12 mouse cellular contexts compared by ENCODE assay signal in genomic region chr10:96398562-96399288, GRCm38 (mm10).
DNase-seq lines count a peak whose midpoint lies in the region; ATAC-seq and TF ChIP-seq lines count a peak whose summit lies in the region.
"Had no signal": no experiment of that assay in that cellular context is flagged by ENCODE, and none has a peak within 500 bp of the region (broad histone marks: within the 10 kb centered on the region; RNA-seq: fewer than 3 reads in every experiment).

No protein-coding gene starts in this region.

- no peak for DNase-seq in midbrain, embryonic 10.5 days (ENCODE audit: low spot score)
- peak; percentile 87 for DNase-seq in induced T-regulatory cell, adult 2 months (ENCODE audit: low read depth)
- peak; percentile 61 to 80 for DNase-seq in spleen, adult 2 months (ENCODE audit: low read depth in 1 of 2, low spot score in 2 of 2)
- DNase-seq in left cerebral cortex, postnatal 36 days (ENCODE audit: low spot score in 2 of 2), result no peak
- no peak for DNase-seq in gastrocnemius, adult 8-10 months (ENCODE audit: low spot score in 2 of 2)
- DNase-seq: adrenal gland, postnatal 25 days; gastrocnemius, adult 2 months; kidney, adult 18-20 months; thymus, adult 2 months had no signal

- no peak overlapping the region for H3K4me2 ChIP-seq in midbrain, embryonic 16.5 days (ENCODE audit: low read length)
- H3K4me2 ChIP-seq in embryonic facial prominence, embryonic 12.5 days (replicated peaks), result no peak overlapping the region

- no peak for TF ChIP-seq CTCF in spleen, adult 2 months (IDR thresholded peaks at IDR 0.05; ENCODE audit: extremely low read depth, insufficient read depth, insufficient read length, insufficient replicate concordance)

- H3K9ac ChIP-seq in midbrain, embryonic 16.5 days (ENCODE audit: low read depth, low read length), result no peak overlapping the region
- no peak overlapping the region for H3K9ac ChIP-seq in embryonic facial prominence, embryonic 12.5 days

- no peaks in the 10 kb centered on the region for H3K27me3 ChIP-seq in midbrain, embryonic 10.5 days (ENCODE audit: low read depth, poor library complexity, severe bottlenecking)
- no peaks in the 10 kb centered on the region for H3K27me3 ChIP-seq in midbrain, embryonic 16.5 days (ENCODE audit: control insufficient read depth, insufficient read depth, low read depth, low read length)
- H3K27me3 ChIP-seq in embryonic facial prominence, embryonic 12.5 days, result no peaks in the 10 kb centered on the region
- H3K27me3 ChIP-seq in spleen, adult 2 months (ENCODE audit: control insufficient read depth, insufficient read depth, low read length), result no peaks in the 10 kb centered on the region

- TF ChIP-seq POLR2A in spleen, adult 2 months (IDR thresholded peaks at IDR 0.05; ENCODE audit: low read depth, low read length), result no peak; the same call in 1 of the 2 replicates

- peaks cover 8% of the 10 kb centered on the region for H3K4me1 ChIP-seq in midbrain, embryonic 10.5 days
- H3K4me1 ChIP-seq in midbrain, embryonic 16.5 days (ENCODE audit: control insufficient read depth, insufficient read depth, low read length), result no peaks in the 10 kb centered on the region
- H3K4me1 ChIP-seq in embryonic facial prominence, embryonic 12.5 days, result peaks cover 18% of the 10 kb centered on the region
- peaks cover 25% of the 10 kb centered on the region for H3K4me1 ChIP-seq in spleen, adult 2 months (ENCODE audit: control insufficient read depth, insufficient read depth, insufficient read length)

- H3K36me3 ChIP-seq in midbrain, embryonic 10.5 days, result no peaks in the 10 kb centered on the region
- no peaks in the 10 kb centered on the region for H3K36me3 ChIP-seq in midbrain, embryonic 16.5 days (ENCODE audit: control insufficient read depth, insufficient read depth, low read length)
- H3K36me3 ChIP-seq in embryonic facial prominence, embryonic 12.5 days, result no peaks in the 10 kb centered on the region
- H3K36me3 ChIP-seq in spleen, adult 2 months (ENCODE audit: control insufficient read depth, insufficient read depth, low read length), result no peaks in the 10 kb centered on the region

- 85% methylated on average over 9 of the region's 9 CpGs for WGBS in midbrain, embryonic 10.5 days
- WGBS in midbrain, embryonic 16.5 days, result 86% methylated on average over 9 of the region's 9 CpGs
- 73% methylated on average over 9 of the region's 9 CpGs for WGBS in embryonic facial prominence, embryonic 12.5 days
- 63% methylated on average over 9 of the region's 9 CpGs for WGBS in spleen, adult 2 months

- no peak overlapping the region for H3K4me3 ChIP-seq in midbrain, embryonic 10.5 days
- no peak overlapping the region for H3K4me3 ChIP-seq in midbrain, embryonic 16.5 days (ENCODE audit: low read depth, low read length)
- H3K4me3 ChIP-seq in embryonic facial prominence, embryonic 12.5 days, result no peak overlapping the region
- no peak overlapping the region for H3K4me3 ChIP-seq in spleen, adult 2 months (ENCODE audit: extremely low read depth, insufficient read depth, insufficient read length)
- H3K4me3 ChIP-seq: gastrocnemius, adult 2 months had no signal

- ATAC-seq in midbrain, embryonic 16.5 days, result no peak
- ATAC-seq in embryonic facial prominence, embryonic 12.5 days (ENCODE audit: insufficient number of reproducible peaks, insufficient read depth, low FRiP score, low TSS enrichment), result 0 out of 2 replicates have a peak, but pooled peaks have one; percentile 1

- intact Hi-C loops in left cerebral cortex, postnatal 36 days (cut with DNase I), result no loop called here

- no peaks in the 10 kb centered on the region for H3K9me3 ChIP-seq in midbrain, embryonic 10.5 days (replicated peaks)
- no peaks in the 10 kb centered on the region for H3K9me3 ChIP-seq in midbrain, embryonic 16.5 days (replicated peaks; ENCODE audit: control insufficient read depth, low read length, poor library complexity, severe bottlenecking)
- H3K9me3 ChIP-seq in embryonic facial prominence, embryonic 12.5 days, result no peaks in the 10 kb centered on the region

- H3K27ac ChIP-seq in midbrain, embryonic 10.5 days (replicated peaks), result peak overlapping the region; percentile 52
- H3K27ac ChIP-seq in midbrain, embryonic 16.5 days (ENCODE audit: low read length), result no peak overlapping the region
- peak overlapping the region; percentile 67 for H3K27ac ChIP-seq in embryonic facial prominence, embryonic 12.5 days
- peak overlapping the region; percentile 54 for H3K27ac ChIP-seq in spleen, adult 2 months (ENCODE audit: insufficient read depth, low read length)
- H3K27ac ChIP-seq: gastrocnemius, adult 2 months; macrophage had no signal

Comparison
In these comparisons a context has a peak if more than half of its experiments do, and no peak if none do; other contexts are left out.
1. DNase-seq: peak in induced T-regulatory cell, adult 2 months (single experiment) and spleen, adult 2 months (2 of 2); none in midbrain, embryonic 10.5 days (single experiment), left cerebral cortex, postnatal 36 days (0 of 2) and gastrocnemius, adult 8-10 months (0 of 2).